Mouse (Mus musculus) layer of hippocampus, adult 9-10 months (tissue): ENCODE data around the gene Lypla2.

ENCODE experiments used
- DNase-seq: peaks from one replicate; pipeline ENCODE4 v3.0.0; 2022; ENCODE audit warnings: low spot score

The Lypla2 gene

DNA sequence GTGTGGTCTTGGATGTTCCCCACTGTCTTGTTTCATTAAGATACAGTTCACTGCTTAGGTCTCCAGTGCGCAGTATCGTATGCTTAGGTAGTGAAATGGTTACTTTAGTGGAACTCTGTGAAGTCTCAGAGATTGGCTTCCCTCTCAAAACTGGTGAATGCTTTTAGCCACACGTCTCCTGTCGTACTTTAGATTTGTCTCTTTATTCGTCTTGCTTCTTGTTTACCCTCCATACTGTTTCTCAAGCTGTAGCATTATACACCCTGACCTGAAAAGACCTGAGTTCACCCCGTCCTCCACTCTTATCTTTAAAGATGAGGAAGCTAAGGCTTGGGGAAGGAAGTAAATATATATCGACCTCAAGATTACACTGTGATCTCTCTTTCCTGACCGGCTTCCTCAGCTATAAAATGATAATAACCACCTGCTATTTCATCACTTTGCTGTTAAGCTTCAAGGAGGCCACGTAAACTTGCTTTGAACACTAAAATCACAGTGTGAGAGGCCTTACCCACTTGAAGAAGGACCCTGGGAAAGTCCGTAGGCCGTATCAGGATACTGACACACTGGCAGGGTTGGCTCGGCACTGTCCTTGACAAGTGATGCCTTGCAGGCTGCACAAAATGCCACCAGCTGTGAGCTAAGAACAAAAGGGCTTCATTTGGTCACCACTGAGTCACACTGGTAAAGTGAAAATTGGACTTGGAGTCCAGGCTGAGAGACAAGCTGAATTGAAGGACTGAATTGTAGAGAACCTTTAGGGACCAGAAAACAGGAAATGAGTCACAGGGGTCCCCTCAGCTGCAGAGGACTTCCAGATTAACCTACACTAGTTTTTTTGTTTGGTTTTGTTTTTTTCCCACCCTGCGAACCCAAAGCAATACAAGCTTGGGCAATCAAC is 735 bp upstream of the Lypla2 start:
- no peak for DNase-seq

GRCm38 (mm10) chr4:135971805-135972555 is 446 bp downstream of the Lypla2 start:
- no peak for DNase-seq

- no peak for DNase-seq
Observed at GRCm38 (mm10) chr4:135970585-135970984, 1.8 kb downstream of the Lypla2 start.

GRCm38 (mm10) chr4:135969070-135969750 is 3.2 kb downstream of the Lypla2 start:
- DNase-seq = no peak

DNA sequence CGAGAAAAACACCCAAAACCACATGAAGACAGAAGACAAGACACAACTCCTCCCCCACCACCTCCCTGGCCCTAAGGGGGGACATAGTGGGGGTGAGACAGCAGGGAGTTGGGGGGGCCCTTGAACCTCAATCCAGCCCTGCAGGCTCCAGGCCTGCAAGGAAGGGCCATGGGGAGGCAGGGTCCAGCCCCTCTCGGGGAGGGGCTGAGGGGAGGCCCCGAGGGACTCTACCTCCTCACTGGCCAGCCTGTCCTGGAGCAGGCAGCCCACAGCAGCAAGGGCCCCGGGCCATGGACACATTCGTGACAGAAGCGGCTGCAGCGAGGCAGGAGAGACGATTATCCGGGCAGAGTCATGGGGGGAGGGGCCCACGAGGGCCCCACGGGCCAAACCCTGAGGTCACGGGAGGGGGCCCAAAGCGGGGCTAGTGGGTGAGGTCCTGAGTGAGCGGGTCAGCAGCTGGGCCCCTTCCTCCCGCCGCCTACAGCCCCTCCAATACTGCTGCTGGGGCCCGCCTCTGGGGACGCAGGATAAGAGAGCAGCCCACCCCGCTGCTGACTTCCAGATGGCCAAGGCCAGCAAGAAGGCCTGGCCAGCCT is 4.1 kb downstream of the Lypla2 start:
- no peak for DNase-seq

GRCm38 (mm10) chr4:135967086-135967760 is 5.2 kb downstream of the Lypla2 start:
- no peak for DNase-seq

DNA sequence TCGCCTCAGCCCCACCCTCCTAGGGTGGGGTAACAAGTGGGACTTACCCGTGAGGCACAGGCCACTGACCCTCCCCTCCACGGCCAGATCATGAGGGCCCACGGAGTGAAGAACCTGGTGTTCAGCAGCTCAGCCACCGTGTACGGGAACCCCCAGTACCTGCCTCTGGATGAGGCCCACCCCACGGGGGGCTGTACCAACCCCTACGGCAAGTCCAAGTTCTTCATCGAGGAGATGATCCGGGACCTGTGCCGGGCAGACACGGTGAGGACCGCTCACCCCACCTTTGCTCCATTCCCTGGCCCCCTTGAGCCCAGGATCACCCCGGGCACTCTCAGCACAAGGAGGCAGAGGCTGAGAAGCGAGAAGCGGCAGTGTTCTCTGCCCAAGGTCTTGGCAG is 6.1 kb downstream of the Lypla2 start:
- no peak for DNase-seq

DNA sequence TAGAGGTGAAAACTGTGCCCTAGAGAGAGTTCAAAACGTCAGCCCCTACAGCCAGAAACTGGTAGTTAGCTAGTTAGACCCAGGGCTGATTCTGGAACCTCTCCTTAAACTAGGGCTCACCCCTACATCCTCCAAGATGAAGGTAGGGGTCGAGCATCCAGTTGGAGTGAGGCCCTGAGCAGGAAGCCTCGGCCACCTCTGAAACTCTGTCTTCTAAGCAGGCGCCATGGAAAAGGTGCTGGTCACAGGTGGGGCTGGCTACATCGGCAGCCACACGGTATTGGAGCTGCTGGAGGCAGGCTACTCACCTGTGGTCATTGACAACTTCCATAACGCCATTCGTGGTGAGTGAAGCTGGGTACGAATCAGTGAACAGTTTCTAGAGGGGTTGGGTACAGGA is 7.3 kb downstream of the Lypla2 start:
- DNase-seq = no peak

GRCm38 (mm10) chr4:135964426-135964825 is 8.0 kb downstream of the Lypla2 start:
- DNase-seq = no peak

DNA sequence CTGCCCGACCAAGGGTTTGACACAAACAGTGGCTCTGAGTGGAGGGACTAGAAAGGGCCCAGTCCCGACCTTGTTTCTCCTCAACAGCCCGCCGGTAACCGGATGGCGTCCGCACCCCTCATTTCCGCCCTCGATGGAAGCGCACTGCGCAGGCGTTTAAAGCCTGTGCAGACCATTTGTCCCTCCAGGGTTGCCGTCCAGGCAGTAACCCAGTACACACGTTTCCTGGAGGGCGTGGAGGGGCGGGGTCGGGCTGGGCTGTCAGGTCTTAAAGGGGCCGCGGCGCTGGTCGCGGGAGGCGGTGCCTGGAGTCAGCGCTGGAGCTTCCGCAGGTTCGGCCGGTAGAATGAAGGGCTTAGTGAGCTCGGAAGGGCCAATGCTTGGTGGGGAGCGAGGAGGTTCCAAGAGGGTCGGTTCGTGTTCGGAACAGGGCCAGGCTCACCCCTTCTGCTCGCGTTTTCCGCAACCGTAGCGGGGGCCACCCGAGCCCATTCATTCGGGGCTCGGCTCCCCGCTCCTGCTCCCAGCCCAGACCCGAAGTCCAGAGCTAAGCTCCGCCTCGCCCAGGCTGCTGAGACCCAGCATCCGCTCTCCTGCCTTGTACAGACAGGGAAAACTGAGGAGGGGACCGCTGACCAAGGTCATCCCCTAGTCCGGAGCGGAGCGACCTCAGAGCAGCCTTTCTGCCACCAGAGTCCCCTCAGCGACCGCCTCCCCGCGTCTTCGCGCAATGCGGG is 8.8 kb downstream of the Lypla2 start, which contains the start of gene Gale:
Gale (plus strand) TSS at position 271 of the 737 bp plus-strand sequence.
- no peak for DNase-seq

DNA sequence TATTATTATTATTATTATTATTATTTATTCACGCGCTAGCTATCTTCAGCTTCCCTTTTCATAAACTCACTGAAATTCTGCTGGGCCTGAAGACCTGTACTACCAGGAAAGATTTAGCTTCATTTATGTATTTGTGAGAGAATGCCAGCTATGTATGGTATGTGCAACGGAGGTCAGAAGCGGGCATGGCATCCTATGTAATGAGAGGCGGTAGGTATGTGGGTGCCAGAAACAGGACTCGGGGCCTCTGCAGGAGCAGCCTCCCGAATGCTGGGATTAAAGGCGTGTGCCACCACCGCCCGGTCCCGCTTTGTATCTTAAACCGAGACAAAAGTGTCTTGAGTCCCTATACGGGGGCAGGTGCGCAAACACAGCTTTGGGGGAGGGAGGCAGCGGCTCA is 9.5 kb downstream of the Lypla2 start:
- no peak for DNase-seq

- DNase-seq = no peak
Observed at GRCm38 (mm10) chr4:135962198-135962597, 10.2 kb downstream of the Lypla2 start.

DNA sequence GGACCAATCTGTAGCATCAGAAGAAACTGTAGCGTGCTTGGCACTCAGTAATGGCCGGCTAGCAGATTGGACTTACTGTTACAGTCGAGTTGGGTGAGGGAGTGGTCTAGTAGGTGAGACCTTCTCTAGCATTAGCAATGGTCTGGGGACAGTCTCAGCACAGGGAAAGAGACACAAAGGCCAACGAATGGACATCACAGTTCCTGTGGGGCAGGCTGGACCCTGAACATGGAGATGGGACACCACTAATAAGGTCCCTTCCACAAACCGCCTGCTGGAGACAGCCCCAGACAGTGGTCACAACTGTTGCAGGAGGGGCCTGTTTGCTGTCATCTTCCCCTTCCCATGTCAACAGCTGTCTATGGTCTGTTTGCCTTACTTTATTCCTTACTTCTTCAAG is 10.7 kb downstream of the Lypla2 start:
- no peak for DNase-seq

GRCm38 (mm10) chr4:135960717-135961116 is 11.7 kb downstream of the Lypla2 start:
- no peak for DNase-seq

DNA sequence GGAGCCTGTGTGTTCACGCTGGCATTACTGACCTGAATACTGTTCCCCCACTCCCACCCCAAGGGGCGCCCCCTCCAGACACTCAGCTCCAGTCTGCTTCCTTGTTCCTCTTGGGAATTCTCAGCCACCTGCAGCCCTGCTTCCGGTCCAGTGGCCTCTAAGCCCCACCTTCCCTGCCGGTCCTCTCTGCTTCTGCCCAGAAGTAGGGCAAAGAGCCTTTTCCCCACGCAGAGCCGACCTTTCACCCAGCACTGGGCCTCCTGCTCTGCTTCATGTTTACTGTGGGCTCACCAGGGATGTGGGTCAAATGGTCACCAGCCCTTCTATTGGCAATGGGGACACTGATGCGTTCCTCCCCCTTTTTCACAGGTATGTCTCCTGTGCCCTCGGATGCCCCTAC is 14.1 kb downstream of the Lypla2 start:
- DNase-seq = no peak

DNA sequence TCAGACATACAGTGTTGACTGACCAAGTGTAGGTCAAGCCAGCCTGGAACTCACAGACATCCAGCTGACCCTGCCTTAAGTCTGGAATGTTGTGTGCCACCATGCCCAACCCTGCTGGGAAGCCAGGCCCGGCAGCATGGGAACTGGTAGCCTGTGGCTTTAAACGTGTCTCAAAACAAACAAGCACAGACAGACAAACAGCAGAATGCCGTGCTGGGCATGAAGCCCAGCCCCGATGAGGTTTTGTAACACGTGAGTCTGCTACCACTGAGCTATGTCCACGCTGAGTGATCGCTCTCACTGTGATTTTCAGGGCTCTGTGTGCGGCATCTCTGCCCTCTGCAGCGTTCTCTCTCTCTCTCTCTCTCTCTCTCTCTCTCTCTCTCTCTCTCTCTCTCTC is 16.5 kb downstream of the Lypla2 start:
- no peak for DNase-seq

- DNase-seq = no peak
Observed at GRCm38 (mm10) chr4:135954241-135954640, 18.2 kb downstream of the Lypla2 start.

- no peak for DNase-seq
Observed at GRCm38 (mm10) chr4:135953179-135953578, 19.2 kb downstream of the Lypla2 start.

DNA sequence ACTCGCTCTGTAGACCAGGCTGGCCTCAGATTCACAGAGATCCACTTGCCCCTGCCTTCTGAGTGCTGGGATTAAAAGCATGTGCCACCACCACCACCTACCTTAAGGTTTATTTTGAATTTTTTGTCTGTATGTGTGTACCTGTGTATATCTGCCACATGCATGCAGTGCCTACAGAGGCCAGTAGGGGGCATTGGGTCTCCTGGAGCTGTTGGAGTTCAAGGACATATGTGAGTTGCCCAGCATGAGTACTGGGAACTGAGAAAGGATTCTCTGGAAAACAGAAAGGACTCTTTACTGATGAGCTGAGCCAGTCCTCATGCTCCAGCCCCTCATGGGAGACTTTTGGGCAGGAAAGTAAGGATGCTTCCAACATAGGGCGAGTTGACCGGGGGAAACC is 20.9 kb downstream of the Lypla2 start:
- DNase-seq = no peak

DNA sequence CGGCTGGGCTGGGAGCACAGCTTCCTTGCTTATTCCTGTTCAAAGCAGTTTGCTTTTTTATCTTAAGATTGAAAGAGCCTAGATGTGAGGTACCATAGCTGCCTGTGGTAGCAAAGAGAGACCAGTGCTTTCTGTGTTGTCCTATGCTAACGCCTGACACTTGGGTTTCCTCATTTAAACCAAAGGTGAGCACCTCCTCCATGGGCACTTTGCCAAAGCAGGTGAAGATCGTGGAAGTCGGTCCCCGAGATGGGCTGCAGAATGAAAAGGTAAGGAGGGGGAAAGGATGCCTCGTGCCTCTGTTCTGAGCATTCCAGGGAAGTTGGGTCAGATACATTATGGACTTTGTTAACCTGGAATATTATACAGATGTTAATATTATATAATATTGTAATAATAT is 22.1 kb downstream of the Lypla2 start:
- DNase-seq = no peak

GRCm38 (mm10) chr4:135949911-135950310 is 22.5 kb downstream of the Lypla2 start:
- no peak for DNase-seq
